Mouse (Mus musculus): ENCODE data around the gene Rpl10a.

DNA sequence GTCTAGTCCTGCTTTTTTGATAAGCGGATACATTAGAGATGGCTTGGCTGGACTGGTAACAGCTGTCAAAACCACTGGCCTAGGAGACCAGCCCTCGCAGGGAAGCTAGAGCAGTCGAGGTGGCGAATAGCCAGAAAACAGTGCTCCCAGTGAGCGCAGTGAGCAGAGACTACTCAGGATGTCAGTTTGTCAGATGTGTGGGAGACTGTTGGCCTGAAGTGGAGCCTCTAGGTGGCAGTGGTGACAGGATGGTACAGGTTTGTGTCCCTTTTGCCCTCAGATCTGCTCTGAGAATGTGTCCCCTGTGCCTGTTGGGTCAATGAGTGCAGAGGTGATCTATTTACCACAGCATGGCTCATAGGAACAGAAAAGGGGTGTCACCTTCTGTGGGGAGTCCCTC lies 40.3 kb upstream of the Rpl10a start:
- TF ChIP-seq CTCF (IDR thresholded peaks at IDR 0.05; ENCODE audit: borderline replicate concordance, insufficient read depth, low read depth, low read length) (peak; percentile 35; the same call in 1 of the 2 replicates), POLR2A (IDR thresholded peaks at IDR 0.05; ENCODE audit: borderline replicate concordance, insufficient read depth, low read length) (no peak)
